Mouse (Mus musculus) liver, postnatal 0 days (tissue): ENCODE results near the gene Ifnab.
A peak's percentile ranks its signal among the peaks of the same experiment; 100 is the strongest.

Source experiments
- CTCF ChIP-seq: sonication (generic); IDR thresholded peaks from 2 replicates; pipeline ENCODE4 v1.5.1; 2016; ENCODE audit warnings: antibody characterized with exemption, low read depth
- EP300 ChIP-seq: IDR thresholded peaks from 2 replicates; pipeline ENCODE4 v1.6.1; 2016; ENCODE audit warnings: antibody characterized with exemption, low read depth, mild to moderate bottlenecking

- peak; percentile 85 for TF ChIP-seq CTCF
- no peak for TF ChIP-seq EP300
These were observed 36.2 kb upstream of the Ifnab start for GRCm38 (mm10) chr4:88727324-88727723.
